Mouse (Mus musculus) megakaryocyte, embryonic 14.5 days (primary cell): ENCODE measurements around the gene Hs6st3. TPM values are rescaled to one million over a fixed set of nuclear protein-coding genes. Genes with fewer than 3 reads are reported as not detected.

Experiments
- H3K27me3 ChIP-seq: replicated peaks from 2 replicates; pipeline ENCODE3; 2012; ENCODE audit warnings: inconsistent platforms
- H3K36me3 ChIP-seq: replicated peaks from 2 replicates; pipeline ENCODE3; 2012; ENCODE audit warnings: low read length, inconsistent platforms, mixed read lengths
- H3K4me1 ChIP-seq: 2 replicates; pipeline ENCODE4 v1.6.1; 2012; ENCODE audit warnings: inconsistent platforms
- H3K4me3 ChIP-seq: replicated peaks from 2 replicates; pipeline ENCODE3; 2012; ENCODE audit warnings: moderate library complexity, mild to moderate bottlenecking, inconsistent platforms
- H3K9me3 ChIP-seq: 2 replicates; pipeline ENCODE4 v1.6.1; 2012; ENCODE audit warnings: inconsistent platforms
- FLI1 ChIP-seq: IDR thresholded peaks from 2 replicates; pipeline ENCODE4 v1.6.1; 2012; ENCODE audit warnings: low read length, inconsistent platforms, mixed read lengths
- GATA1 ChIP-seq: IDR thresholded peaks from 3 replicates; pipeline ENCODE4 v1.6.1; 2012; ENCODE audit warnings: mixed read lengths, low read length, inconsistent platforms, borderline replicate concordance
- polyA plus RNA-seq: library from polyadenylated mRNA; stranded (reverse); fragments of >175 nt; gene quantifications from 2 replicates; pipeline ENCODE4 v1.2.3, GENCODE M21; 2012; ENCODE audit warnings: low replicate concordance; ENCODE audit not compliant: insufficient read depth

Hs6st3 gene
- polyA plus RNA-seq, 1 experiment: not detected

- no peak for TF ChIP-seq FLI1
- TF ChIP-seq GATA1: no peak
- H3K9me3 ChIP-seq: peaks cover 27% of the 10 kb centered on the region
- no peaks in the 10 kb centered on the region for H3K27me3 ChIP-seq
- H3K36me3 ChIP-seq: no peaks in the 10 kb centered on the region
- H3K4me1 ChIP-seq: no peaks in the 10 kb centered on the region
- no peak overlapping the region for H3K4me3 ChIP-seq
Measured at GRCm38 (mm10) chr14:119857338-119858291, 719.5 kb downstream of the Hs6st3 start.

DNA sequence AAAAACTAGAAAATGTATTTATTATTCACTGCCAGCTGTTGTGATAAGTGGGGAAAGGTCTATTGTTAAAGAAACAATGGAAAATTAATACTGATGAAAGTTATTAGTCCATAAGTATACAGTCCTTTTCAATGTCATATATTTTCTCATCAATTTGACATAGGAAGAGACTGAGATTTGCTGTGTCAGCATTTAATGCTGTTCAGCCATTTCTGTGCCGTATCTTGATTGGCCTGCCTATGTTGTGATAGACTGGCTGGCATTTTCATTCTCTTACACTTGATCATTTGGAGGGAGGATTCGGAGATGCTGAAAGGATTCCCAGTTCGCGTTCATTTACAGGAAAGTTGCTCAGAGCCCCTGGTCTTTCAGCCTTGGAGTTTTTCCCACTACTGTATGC, 735.5 kb downstream of the Hs6st3 start:
- Histone ChIP-seq H3K9me3 (peaks cover 33% of the 10 kb centered on the region), H3K27me3 (no peaks in the 10 kb centered on the region), H3K36me3 (no peaks in the 10 kb centered on the region), H3K4me3 (no peak overlapping the region), H3K4me1 (no peaks in the 10 kb centered on the region)
- no peak for TF ChIP-seq GATA1
- no peak for TF ChIP-seq FLI1

DNA sequence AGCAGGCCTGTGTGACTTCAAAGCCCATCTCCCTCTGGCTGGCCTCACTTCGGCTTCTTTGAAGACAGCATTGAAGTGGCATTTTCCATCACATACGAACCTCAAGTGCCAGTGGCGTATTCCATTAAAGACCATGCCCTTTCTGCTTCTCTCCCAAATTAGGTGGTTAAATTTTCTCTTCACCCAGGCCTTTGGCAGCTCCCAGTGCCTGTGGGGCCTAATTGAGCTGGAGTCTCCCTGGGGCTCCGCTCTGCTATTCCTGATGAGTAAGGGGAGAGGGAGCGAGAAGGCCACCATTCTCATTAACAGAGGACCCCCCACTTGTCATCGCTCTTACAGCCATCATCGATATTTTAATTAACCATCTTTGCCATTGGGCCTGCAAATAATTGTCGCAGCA, 754.8 kb downstream of the Hs6st3 start:
- peaks cover 32% of the 10 kb centered on the region for H3K9me3 ChIP-seq
- H3K4me1 ChIP-seq: no peaks in the 10 kb centered on the region
- TF ChIP-seq FLI1: no peak
- no peak for TF ChIP-seq GATA1
- H3K36me3 ChIP-seq: no peaks in the 10 kb centered on the region
- no peaks in the 10 kb centered on the region for H3K27me3 ChIP-seq
- H3K4me3 ChIP-seq: no peak overlapping the region

GRCm38 (mm10) chr14:119895097-119895496, 757.0 kb downstream of the Hs6st3 start:
- no peak overlapping the region for H3K4me3 ChIP-seq
- H3K4me1 ChIP-seq: no peaks in the 10 kb centered on the region
- TF ChIP-seq GATA1 (no peak), FLI1 (no peak)
- peaks cover 26% of the 10 kb centered on the region for H3K9me3 ChIP-seq
- no peaks in the 10 kb centered on the region for H3K27me3 ChIP-seq
- H3K36me3 ChIP-seq: no peaks in the 10 kb centered on the region

GRCm38 (mm10) chr14:119895765-119896465, 757.8 kb downstream of the Hs6st3 start:
- Histone ChIP-seq H3K4me1 (no peaks in the 10 kb centered on the region), H3K27me3 (no peaks in the 10 kb centered on the region), H3K4me3 (no peak overlapping the region), H3K36me3 (no peaks in the 10 kb centered on the region), H3K9me3 (peaks cover 26% of the 10 kb centered on the region)
- TF ChIP-seq FLI1 (no peak), GATA1 (no peak)

- Histone ChIP-seq H3K27me3 (no peaks in the 10 kb centered on the region), H3K9me3 (peaks cover 15% of the 10 kb centered on the region)
- TF ChIP-seq GATA1: no peak
- TF ChIP-seq FLI1: no peak
Measured at GRCm38 (mm10) chr14:119902486-119902885, 764.3 kb downstream of the Hs6st3 start.

DNA sequence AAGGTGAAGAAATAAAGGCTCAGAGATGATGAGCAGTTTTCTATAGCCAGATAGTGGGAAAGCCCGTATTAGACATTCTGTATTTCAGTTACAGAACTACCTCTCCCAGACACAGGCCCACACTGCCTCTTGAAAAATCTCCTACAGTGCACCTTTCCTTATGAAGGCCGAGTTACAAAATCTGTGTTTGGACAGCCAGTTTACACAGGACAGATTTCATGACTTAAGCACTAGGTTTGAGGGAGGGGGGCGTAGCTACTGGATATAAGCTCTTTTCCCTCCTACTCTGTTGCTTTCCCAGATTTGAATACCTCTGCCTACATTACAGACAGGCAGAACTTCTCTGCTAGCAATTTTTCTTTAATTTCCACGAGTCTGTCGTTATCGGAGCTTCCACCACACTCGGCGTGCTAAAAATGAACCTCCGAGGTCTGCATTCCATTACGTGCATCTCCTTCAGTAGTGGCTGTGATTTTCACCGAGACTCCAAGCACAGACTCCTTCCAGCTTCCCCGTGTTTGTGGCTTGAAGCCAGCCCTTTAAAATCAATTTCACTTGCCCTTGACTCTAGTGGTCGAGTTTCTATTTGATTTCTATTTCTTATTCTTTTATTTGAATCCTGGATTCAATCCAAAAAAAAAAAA, 770.0 kb downstream of the Hs6st3 start:
- Histone ChIP-seq H3K4me3 (no peak overlapping the region), H3K9me3 (peaks cover 18% of the 10 kb centered on the region), H3K36me3 (no peaks in the 10 kb centered on the region), H3K4me1 (no peaks in the 10 kb centered on the region), H3K27me3 (no peaks in the 10 kb centered on the region)
- TF ChIP-seq FLI1 (no peak), GATA1 (no peak)

More at GRCm38 (mm10) chr14:119902486-119902885, 764.3 kb downstream of the Hs6st3 start:
- Histone ChIP-seq H3K36me3 (no peaks in the 10 kb centered on the region), H3K4me3 (no peak overlapping the region), H3K4me1 (no peaks in the 10 kb centered on the region)

DNA sequence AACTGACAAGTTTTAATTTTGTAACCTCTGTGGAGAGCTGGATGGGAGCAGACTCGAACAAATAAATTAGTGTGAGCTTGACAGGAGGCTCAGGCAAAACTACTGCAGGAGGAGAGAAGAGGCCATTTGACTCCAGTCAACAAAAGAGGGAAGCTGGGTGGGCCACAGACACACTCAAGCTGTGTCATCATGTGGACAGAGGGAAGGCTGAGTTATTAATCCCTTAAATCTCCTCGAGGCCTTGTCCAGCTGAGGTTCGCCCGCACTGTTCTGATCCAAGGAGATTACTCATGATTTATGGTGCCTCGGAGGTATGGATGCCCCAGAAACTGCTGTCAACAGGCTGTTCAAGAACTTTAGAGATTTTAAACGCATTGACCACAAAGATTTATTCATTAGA, 776.4 kb downstream of the Hs6st3 start:
- H3K27me3 ChIP-seq: no peaks in the 10 kb centered on the region
- H3K4me1 ChIP-seq: no peaks in the 10 kb centered on the region
- no peak overlapping the region for H3K4me3 ChIP-seq
- TF ChIP-seq GATA1 (no peak), FLI1 (no peak)
- H3K36me3 ChIP-seq: no peaks in the 10 kb centered on the region
- H3K9me3 ChIP-seq: peaks cover 12% of the 10 kb centered on the region

GRCm38 (mm10) chr14:119918281-119919034, 780.3 kb downstream of the Hs6st3 start:
- Histone ChIP-seq H3K4me1 (no peaks in the 10 kb centered on the region), H3K4me3 (no peak overlapping the region), H3K27me3 (no peaks in the 10 kb centered on the region), H3K9me3 (peaks cover 13% of the 10 kb centered on the region), H3K36me3 (no peaks in the 10 kb centered on the region)
- TF ChIP-seq GATA1 (no peak), FLI1 (no peak)
